Mouse (Mus musculus) urinary bladder, postnatal 25 days (tissue): ENCODE results near the gene Astn2.

Experiments
- DNase-seq: peaks from one replicate; pipeline ENCODE4 v3.0.0; 2022; ENCODE audit warnings: low spot score

The Astn2 gene

GRCm38 (mm10) chr4:66158714-66159113, 245.7 kb downstream of the Astn2 start:
- no peak for DNase-seq

GRCm38 (mm10) chr4:66157439-66158113, 246.8 kb downstream of the Astn2 start:
- DNase-seq, result no peak

GRCm38 (mm10) chr4:66146546-66146945, 257.9 kb downstream of the Astn2 start:
- DNase-seq, result no peak

- no peak for DNase-seq
Measured at GRCm38 (mm10) chr4:66126181-66126580, 278.2 kb downstream of the Astn2 start.

- DNase-seq, result no peak
Measured at GRCm38 (mm10) chr4:66122766-66123358, 281.5 kb downstream of the Astn2 start.

- DNase-seq, result no peak
Measured at GRCm38 (mm10) chr4:66114243-66114642, 290.2 kb downstream of the Astn2 start.

GRCm38 (mm10) chr4:66102037-66102436, 302.4 kb downstream of the Astn2 start:
- DNase-seq, result no peak

- DNase-seq, result no peak
Measured at GRCm38 (mm10) chr4:66097629-66098028, 306.8 kb downstream of the Astn2 start.

GRCm38 (mm10) chr4:66096104-66096503, 308.3 kb downstream of the Astn2 start:
- no peak for DNase-seq

GRCm38 (mm10) chr4:66057161-66057560, 347.2 kb downstream of the Astn2 start:
- DNase-seq, result no peak

GRCm38 (mm10) chr4:66055690-66056089, 348.7 kb downstream of the Astn2 start:
- no peak for DNase-seq

- DNase-seq, result no peak
Measured at GRCm38 (mm10) chr4:66043014-66043672, 361.3 kb downstream of the Astn2 start.

- no peak for DNase-seq
Measured at GRCm38 (mm10) chr4:66033826-66034225, 370.6 kb downstream of the Astn2 start.

- no peak for DNase-seq
Measured at GRCm38 (mm10) chr4:66031320-66031870, 373.0 kb downstream of the Astn2 start.

GRCm38 (mm10) chr4:66029901-66030300, 374.5 kb downstream of the Astn2 start:
- no peak for DNase-seq

- no peak for DNase-seq
Measured at GRCm38 (mm10) chr4:66027866-66028265, 376.5 kb downstream of the Astn2 start.

GRCm38 (mm10) chr4:66025393-66026062, 378.9 kb downstream of the Astn2 start:
- DNase-seq, result no peak

GRCm38 (mm10) chr4:66002936-66003335, 401.5 kb downstream of the Astn2 start:
- DNase-seq, result no peak

- no peak for DNase-seq
Measured at GRCm38 (mm10) chr4:65983643-65984042, 420.8 kb downstream of the Astn2 start.

GRCm38 (mm10) chr4:65982882-65983281, 421.5 kb downstream of the Astn2 start:
- no peak for DNase-seq

GRCm38 (mm10) chr4:65976251-65976650, 428.2 kb downstream of the Astn2 start:
- DNase-seq, result no peak

GRCm38 (mm10) chr4:65972395-65972794, 432.0 kb downstream of the Astn2 start:
- no peak for DNase-seq
